Mouse (Mus musculus): ENCODE results near the gene Plxdc1.

Plxdc1 gene

DNA sequence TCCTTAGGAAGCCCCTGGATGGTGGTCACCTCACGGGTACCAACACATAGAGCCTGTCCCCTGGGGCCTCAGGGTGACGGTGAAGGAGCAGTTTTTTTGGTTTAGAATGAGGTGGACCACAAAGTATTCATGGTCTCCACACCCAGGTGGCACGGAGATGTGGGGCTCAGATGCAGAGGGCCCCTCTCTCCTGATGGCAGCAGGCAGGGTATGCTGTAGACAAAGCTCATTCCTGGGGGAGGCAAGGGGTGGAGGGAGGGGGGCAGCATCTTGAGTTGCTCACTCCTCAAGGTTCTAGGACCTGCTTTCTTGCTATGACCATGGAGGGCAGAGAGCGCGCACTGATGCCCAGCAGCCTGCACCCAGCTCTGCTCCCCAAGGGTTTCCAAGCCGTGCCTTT, 15.7 kb upstream of the Plxdc1 start:
- POLR2A ChIA-PET, result interaction anchor here (0.6 to 7.0 kb wide), 38 partner anchors 8 to 372 kb away, joined by 3 to 64 read pairs (median 4); partner anchors contain the start of genes Rpl19 (in 3 of the 4), Cacnb1 (in 2 of the 4), Cdk12 (in 1 of the 4) and Epop (in 1 of the 4)
- CTCF ChIA-PET, result interaction anchor here (0.5 to 5.1 kb wide), 83 partner anchors 8 to 1094 kb away, joined by 3 to 40 read pairs (median 4); partner anchors contain the start of genes Plxdc1 (in 3 of the 4), Fbxo47 (in 2 of the 4), Cacnb1 (in 1 of the 4) and Fbxl20 (in 1 of the 4)

DNA sequence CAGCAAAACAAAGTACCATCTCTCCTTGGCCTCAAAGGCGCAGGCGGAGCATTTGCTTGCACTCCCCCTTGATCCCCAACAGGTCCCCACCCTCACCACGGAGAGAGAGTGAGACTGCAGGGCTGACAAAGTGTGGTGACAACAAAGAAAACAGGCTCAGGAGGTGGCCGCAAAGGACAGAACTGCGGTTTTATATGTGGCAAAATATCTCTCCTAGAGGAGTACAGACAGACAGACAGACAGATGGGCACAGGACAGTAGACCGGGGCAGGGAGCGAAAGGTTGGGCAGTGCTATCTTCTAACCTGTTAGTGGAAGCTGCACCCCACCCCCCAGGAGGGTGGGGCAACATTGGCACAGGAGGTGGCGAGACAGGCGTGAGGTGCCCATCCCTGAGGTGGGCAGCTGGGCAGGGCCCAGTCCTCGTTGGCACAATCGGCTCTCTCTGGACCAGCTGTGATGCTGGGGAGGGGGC, 15.1 kb upstream of the Plxdc1 start:
- CTCF ChIA-PET, result interaction anchor here in 3 of 4 experiments (0.5 to 2.4 kb wide), 12 partner anchors 10 to 1095 kb away, joined by 3 to 36 read pairs (median 3); no protein-coding TSS in a partner anchor

DNA sequence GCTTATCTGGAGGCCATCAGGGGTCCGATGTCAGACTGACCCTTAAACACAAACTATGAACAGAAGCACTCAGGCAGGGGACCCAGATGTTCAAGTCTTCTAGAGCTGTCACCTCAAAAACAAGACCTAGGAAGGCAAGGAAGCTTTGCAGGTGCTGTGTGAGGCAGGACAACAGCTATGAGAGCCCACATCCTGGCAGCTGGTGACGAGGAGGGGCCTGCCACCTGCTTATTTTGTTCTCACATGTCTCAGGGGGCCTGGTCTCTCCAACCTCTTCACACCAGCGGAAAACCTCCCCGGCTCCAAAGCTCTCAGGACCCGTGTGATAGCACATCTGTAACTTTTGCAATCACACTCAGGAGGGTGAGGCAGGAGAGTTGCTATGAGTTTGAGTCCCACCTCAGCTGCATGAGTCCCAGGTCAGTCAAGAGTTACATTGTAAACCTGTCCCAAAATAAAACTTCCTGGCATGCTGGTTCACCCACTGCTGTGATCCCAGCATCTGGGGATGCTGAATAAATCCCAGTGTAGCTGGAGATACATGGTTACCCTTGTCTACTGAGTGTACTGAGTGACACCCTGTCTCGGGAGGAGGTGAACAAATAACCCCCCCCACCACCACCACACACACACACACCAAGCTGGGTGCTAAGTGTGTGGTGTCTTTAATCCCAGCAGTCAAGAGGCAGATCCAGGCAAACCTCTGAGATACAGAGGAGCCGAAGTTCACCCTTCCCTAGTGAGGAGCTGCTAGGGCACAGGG, 14.3 kb upstream of the Plxdc1 start:
- POLR2A ChIA-PET, result interaction anchor here (0.5 to 4.1 kb wide), 14 partner anchors 11 to 284 kb away, joined by 3 to 21 read pairs (median 4); partner anchors contain the start of genes Rpl19 (in 4 of the 4), Fbxo47 (in 1 of the 4), Plxdc1 (in 1 of the 4) and Rpl23 (in 1 of the 4)
- CTCF ChIA-PET, result interaction anchor here in 1 of 4 experiments (0.5 kb wide), 1 partner anchor 64 kb away, joined by 3 read pairs; no protein-coding TSS in a partner anchor

More for the DNA sequence above, 15.1 kb upstream of the Plxdc1 start:
- POLR2A ChIA-PET, result interaction anchor here in 3 of 4 experiments (0.6 to 4.1 kb wide), 9 partner anchors 10 to 149 kb away, joined by 3 to 21 read pairs (median 4); partner anchors contain the start of genes Fbxo47 (in 2 of the 3), Plxdc1 (in 1 of the 3) and Rpl19 (in 1 of the 3)

DNA sequence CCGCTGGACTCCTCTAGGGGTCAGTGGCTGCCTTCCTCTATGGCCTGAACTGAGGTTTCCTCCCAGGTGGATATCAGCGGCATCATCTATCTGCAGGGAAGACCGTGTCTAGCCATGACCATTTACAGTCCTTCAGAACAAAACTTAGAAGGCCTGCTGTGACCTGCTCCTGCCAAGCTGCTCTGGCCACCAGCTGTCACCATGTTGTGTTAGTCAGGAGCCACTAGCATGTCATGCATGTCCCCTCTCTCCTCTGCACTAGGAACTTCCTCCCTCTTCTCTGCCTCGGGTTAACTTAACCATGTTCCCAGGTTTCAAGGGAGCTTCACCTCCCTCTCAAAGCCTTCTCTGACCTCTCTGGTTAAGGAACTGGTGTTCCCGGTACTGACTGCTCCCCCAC, 13.5 kb upstream of the Plxdc1 start:
- CTCF ChIA-PET, result interaction anchor here in 1 of 4 experiments (1.7 kb wide), 1 partner anchor 13 kb away, joined by 5 read pairs; no protein-coding TSS in a partner anchor
- POLR2A ChIA-PET, result interaction anchor here in 3 of 4 experiments (0.9 to 1.8 kb wide), 5 partner anchors 21 to 218 kb away, joined by 3 to 6 read pairs (median 4); partner anchors contain the start of genes Rpl19 (in 3 of the 3) and Rpl23 (in 1 of the 3)

DNA sequence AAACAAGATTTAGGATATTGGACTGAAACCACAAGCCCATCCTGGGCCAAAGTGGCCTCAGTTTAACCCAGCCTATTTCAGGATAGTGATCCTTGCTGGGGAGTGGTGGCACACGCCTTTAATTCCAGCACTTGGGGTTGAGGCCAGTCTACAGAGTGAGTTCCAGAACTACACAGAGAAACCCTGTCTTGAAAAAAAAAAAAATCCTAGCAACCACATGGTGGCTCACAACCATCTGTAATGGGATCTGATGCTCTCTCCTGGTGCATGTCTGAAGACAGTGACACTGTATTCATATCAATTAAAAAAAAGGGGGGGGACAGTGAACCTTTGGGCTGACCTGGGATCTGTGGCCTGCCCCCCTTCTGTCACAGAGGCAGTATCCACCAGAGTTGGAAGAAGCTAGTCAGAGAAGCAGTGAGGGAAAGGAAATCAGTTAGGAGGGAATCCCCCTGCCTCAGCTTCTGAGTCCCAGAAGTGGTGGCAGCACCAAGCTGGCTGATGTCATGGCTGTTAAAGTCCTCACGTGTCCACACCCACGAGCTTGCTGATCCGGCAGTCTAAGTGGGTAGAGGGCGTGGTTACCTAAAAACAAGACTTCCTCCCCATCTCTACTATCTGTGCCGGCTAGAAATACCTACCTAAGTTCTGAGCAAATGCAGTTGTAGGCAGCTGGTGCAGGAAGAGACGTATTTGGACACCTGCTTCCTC, 12.8 kb upstream of the Plxdc1 start:
- ChIA-PET POLR2A (interaction anchor here in 3 of 4 experiments (0.5 to 1.8 kb wide), 8 partner anchors 19 to 217 kb away, joined by 3 to 6 read pairs (median 4); partner anchors contain the start of genes Rpl19 (in 2 of the 3) and Rpl23 (in 1 of the 3)), CTCF (interaction anchor here in 2 of 4 experiments (0.7 to 1.7 kb wide), 3 partner anchors 14 to 20 kb away, joined by 3 to 5 read pairs (median 3); no protein-coding TSS in a partner anchor)

DNA sequence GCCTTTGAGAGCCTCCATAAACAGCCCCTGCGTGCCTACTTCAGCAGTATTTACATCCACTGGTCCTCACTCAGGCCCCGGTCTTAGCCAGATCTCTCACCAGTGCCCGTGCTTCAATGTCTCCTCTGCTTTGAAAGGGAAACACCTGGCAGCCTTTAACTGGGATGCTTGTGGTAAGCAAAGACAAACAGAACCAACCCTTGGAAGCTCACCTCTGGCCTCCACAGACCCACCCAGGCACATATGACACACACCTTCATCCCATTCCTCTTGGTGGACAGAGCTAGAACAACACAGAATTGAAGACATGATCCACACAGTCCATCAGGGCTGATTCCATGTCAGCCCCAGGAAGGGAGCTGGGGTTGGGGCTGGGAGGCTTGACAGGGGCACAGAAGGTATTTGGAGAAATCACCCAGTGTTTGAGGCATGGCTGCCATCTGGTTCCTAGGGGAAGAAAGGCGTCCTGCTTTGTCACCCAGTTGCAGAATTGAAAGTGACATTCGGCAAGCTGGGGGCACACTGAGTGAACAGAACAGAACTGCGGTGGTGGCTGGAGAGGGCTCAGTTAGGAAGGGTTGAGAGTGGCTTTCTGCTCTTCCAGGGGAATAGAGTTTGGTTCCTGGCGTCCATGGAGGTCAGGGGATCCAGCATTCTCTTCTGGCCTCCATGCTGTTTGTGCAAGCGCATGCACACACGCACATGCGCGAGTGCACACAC, 12.0 kb upstream of the Plxdc1 start:
- CTCF ChIA-PET, result interaction anchor here in 1 of 4 experiments (1.1 to 1.7 kb wide), 2 partner anchors 15 to 61 kb away, joined by 3 to 5 read pairs; no protein-coding TSS in a partner anchor
- POLR2A ChIA-PET, result interaction anchor here in 1 of 4 experiments (1.5 kb wide), 1 partner anchor 60 kb away, joined by 3 read pairs; no protein-coding TSS in a partner anchor

DNA sequence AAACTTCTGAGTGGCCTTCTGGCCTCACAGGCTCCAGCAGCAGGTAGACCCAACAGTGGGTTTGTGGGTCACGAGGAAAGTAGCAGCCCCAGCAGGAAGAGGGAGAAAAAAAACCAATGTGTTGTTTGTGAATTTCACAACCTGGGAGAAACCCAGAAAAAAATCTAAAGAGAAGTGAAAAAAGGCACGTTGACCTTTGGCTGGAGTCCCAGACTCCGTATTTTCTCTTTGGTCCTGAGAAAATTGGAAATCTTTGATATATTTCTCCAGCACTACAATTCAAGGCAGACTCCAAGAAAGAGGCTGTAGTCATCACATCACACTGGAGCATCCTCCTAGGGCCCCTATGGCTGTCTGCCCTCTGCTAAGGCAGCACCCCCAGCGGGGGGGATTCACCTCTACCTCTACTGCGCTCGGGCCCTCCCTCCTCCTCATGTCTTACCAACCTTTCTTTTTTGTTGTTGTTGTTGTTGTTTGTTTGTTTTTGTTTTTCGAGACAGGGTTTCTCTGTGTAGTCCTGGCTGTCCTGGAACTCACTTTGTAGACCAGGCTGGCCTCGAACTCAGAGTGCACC, 11.2 kb upstream of the Plxdc1 start:
- POLR2A ChIA-PET, result interaction anchor here in 2 of 4 experiments (1.0 to 1.5 kb wide), 2 partner anchors 61 to 105 kb away, joined by 3 to 4 read pairs; no protein-coding TSS in a partner anchor
- CTCF ChIA-PET, result interaction anchor here in 1 of 4 experiments (1.1 kb wide), 1 partner anchor 60 kb away, joined by 3 read pairs; no protein-coding TSS in a partner anchor

DNA sequence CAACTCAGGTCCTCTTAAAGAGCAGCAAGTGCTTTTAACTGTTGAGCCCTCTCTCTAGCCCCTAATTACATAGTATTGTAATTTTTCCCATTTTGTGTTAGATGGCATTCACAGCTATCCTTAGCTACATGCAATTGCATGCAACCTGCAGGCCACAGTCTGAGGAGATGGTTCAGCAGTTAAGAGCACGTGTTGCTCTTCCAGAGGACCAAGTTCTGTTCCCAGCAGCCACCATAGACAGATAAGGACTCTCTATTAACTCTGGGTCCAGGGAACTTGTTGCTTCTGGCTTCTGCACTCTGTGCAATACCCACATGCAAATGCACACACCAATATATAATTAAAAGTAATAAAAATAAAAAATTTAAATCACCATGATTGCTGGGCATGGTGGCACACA, 10.4 kb upstream of the Plxdc1 start:
- POLR2A ChIA-PET, result interaction anchor here in 3 of 4 experiments (0.7 to 2.7 kb wide), 6 partner anchors 8 to 299 kb away, joined by 3 to 19 read pairs (median 4); partner anchors contain the start of gene Plxdc1 (in 1 of the 3)
- CTCF ChIA-PET, result interaction anchor here in 3 of 4 experiments (0.6 to 1.4 kb wide), 6 partner anchors 8 to 346 kb away, joined by 3 to 6 read pairs (median 3); partner anchors contain the start of gene Fbxo47 (in 1 of the 3)

DNA sequence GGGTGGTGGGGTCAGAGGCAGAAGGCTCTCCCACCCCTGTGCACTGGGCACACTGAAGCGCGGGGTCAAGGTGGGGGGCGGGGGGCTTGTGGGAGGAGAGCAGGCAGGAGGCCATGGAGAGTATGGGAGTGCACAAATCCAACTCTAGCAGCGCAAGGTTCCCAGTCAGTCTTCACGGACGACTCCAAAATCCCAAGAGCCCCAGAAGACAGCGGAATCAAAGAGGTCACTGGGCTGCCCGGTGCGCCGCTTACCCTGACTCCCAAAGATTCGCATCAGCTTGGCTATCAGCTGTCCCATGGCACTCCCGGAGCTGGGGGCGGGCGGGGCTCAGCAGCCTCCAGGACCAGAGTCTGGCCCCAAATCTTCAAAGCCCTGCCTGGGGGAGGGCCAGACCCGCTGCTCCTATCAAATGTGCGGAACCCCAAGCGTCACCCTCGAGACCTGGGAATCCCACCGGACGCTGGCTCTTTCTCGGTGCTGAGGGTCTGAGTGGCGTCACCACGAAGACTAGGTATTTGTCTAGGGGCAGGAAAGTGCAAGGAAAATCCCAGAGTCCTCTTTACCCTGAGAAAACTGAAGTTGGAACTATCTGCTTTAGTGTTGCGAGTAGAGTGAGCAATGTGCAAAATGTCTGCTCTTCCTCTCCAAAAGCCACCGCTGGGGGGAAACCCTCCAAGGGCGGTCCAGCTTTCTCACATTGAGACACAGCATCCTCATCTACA, 9.5 kb upstream of the Plxdc1 start, which contains the start of gene Arl5c:
Gene Arl5c (minus strand): TSS at position 618 of the 725 bp plus-strand sequence.
- POLR2A ChIA-PET, result interaction anchor here in 3 of 4 experiments (0.5 to 3.0 kb wide), 22 partner anchors 8 to 253 kb away, joined by 3 to 19 read pairs (median 4); partner anchors contain the start of genes Plxdc1 (in 2 of the 3), Rpl19 (in 2 of the 3), Rpl23 (in 2 of the 3) and Cacnb1 (in 1 of the 3)
- CTCF ChIA-PET, result interaction anchor here (0.7 to 2.3 kb wide), 10 partner anchors 8 to 347 kb away, joined by 3 to 28 read pairs (median 3); partner anchors contain the start of gene Fbxo47 (in 1 of the 4)

DNA sequence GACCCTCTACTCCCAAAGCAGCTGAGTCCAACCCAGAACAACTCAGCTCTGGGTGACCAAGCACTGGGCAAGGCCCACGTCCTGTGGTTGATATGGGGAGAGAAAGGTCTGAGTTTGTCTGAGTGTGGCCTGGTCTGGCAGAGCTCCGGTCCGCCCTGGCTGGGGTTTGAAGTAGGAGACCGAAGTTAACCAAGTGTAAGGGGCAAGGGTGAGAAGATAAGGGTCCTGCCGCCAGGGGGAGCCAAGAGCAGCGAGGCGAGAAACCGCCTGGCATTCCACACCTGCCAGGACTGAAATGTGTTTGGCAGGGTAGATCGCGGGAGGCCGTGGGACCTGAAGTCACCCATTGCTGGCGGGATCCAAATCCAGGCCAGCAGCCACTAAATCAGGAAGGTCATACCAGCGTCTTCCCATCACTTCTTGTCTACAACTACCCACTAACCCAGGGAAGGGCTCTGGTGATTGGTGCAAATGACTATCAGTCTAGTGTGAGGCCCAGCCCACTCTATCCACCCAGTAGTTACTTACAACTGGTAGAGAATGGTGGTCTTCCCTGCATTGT, 8.4 kb upstream of the Plxdc1 start:
- POLR2A ChIA-PET, result interaction anchor here (0.5 to 3.0 kb wide), 29 partner anchors 8 to 840 kb away, joined by 3 to 19 read pairs (median 3); partner anchors contain the start of genes Rpl19 (in 3 of the 4), Fbxo47 (in 2 of the 4), B230217C12Rik (in 1 of the 4) and Fbxl20 (in 1 of the 4)
- CTCF ChIA-PET, result interaction anchor here (0.5 to 2.4 kb wide), 35 partner anchors 8 to 822 kb away, joined by 3 to 28 read pairs (median 4); partner anchors contain the start of gene Plxdc1 (in 2 of the 4)

DNA sequence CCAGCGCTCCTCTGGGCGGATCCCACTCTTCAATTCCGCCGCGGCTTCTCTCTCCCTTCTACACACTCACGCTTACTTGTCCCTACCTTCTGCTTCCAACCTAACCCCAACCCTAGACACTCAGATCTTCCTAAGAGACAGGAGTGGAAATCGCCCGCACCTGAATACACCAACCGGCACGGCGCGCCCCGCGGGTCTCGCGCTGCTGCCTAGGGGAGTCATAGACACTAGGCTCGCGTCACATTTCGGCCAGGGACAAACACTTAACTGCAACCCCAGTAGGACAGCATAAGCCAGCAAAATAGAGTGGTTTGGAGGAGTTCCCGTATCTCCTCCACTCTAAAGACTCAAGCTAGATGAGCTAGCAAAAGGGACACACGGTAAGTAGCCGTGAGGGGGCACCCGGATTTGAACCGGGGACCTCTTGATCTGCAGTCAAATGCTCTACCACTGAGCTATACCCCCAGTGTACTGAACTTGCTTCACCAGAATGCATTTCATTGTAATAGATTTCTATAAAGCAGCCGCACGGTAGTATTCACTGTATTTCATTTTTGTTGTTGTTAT, 2.4 kb upstream of the Plxdc1 start:
- ChIA-PET CTCF (interaction anchor here (0.6 to 5.5 kb wide), 25 partner anchors 14 to 577 kb away, joined by 3 to 35 read pairs (median 4); partner anchors contain the start of genes Fbxo47 (in 1 of the 4) and Pcgf2 (in 1 of the 4)), POLR2A (interaction anchor here (0.6 to 4.2 kb wide), 61 partner anchors 11 to 286 kb away, joined by 3 to 31 read pairs (median 4); partner anchors contain the start of genes Fbxo47 (in 3 of the 4), Rpl19 (in 3 of the 4), Lasp1 (in 2 of the 4) and Cwc25 (in 1 of the 4))

DNA sequence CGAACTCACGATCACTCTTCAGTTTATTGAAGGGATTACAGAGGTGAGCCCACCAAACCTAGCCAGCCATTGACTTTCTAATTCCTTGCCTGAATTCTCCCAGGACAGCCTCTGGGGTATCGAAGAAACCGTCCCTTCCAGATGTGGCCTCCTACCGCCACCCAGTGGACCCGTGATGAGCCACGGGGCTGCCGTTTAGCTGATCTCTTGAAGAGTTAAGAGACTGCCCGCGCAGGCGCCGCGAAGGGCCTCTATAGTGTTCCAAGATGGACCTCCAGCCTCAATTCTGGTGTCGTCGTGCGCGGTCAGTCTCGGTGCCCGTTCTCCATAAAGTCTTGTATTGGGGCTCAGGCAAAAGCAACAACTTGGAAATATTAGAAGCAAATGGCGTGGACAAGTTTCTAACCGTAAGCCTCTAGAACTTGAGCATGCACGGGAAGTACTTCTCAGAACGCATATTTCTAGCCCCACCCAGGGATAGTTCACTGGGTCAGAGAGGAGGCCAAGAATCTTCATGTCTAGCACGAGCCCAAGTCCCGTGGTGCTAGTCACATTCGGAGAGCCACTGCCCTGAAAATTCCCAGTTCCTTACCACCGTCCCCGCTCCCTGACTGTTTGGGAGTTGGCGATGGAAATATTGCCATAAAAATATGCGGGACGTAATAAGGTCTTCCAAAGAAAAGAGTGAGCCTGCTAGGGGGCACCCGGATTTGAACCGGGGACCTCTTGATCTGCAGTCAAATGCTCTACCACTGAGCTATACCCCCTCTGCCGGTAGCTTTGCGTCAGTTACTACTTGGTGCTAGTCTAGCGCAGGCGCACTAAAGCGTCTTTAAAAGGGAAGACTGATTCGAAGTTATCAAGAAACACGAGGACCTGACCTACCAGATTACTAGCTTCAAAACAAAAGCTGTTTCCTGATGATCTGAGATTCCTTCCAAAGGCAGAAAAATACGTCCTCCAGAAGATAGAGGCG, 1.6 kb upstream of the Plxdc1 start:
- ChIA-PET POLR2A (interaction anchor here (0.5 to 4.2 kb wide), 70 partner anchors 10 to 285 kb away, joined by 3 to 31 read pairs (median 4); partner anchors contain the start of genes Fbxo47 (in 3 of the 4), Rpl19 (in 3 of the 4), Lasp1 (in 2 of the 4) and Cwc25 (in 1 of the 4)), CTCF (interaction anchor here (0.6 to 5.5 kb wide), 33 partner anchors 13 to 576 kb away, joined by 3 to 35 read pairs (median 5); partner anchors contain the start of genes Lasp1 (in 1 of the 4) and Pcgf2 (in 1 of the 4))
